Mouse (Mus musculus) neural tube, embryonic 11.5 days (tissue): Measurements from ENCODE around the gene Nr4a1. TPM values are rescaled to one million over a fixed set of nuclear protein-coding genes. Genes with fewer than 3 reads are reported as not detected.

Source experiments
- ATAC-seq: fragments of 200-750 bp; cut with Nextera tagmentation; 2 replicates; pipeline ENCODE4 v1.8.0; 2017; ENCODE audit warnings: moderate number of reproducible peaks, mild to moderate bottlenecking, moderate TSS enrichment, moderate library complexity; ENCODE audit not compliant: insufficient read depth, low FRiP score, low TSS enrichment
- DNase-seq: peaks from one replicate; pipeline ENCODE4 v3.0.0-alpha.2; 2015; ENCODE audit warnings: low spot score
- H3K27ac ChIP-seq: fragments of 300-500 bp; sonication (generic); 2 replicates; pipeline ENCODE4 v1.5.1; 2014; ENCODE audit warnings: low read depth, mild to moderate bottlenecking, low read length
- H3K27me3 ChIP-seq: fragments of 300-500 bp; sonication (generic); 2 replicates; pipeline ENCODE4 v1.6.1; 2014; ENCODE audit warnings: mild to moderate bottlenecking, low read length, mixed read lengths; ENCODE audit not compliant: control insufficient read depth, insufficient read depth
- H3K36me3 ChIP-seq: fragments of 300-500 bp; sonication (generic); 2 replicates; pipeline ENCODE4 v1.6.1; 2014; ENCODE audit warnings: mild to moderate bottlenecking, low read length, moderate library complexity, mixed read lengths; ENCODE audit not compliant: control insufficient read depth, insufficient read depth
- H3K4me1 ChIP-seq: fragments of 300-500 bp; sonication (generic); 2 replicates; pipeline ENCODE4 v1.6.1; 2014; ENCODE audit warnings: low read length, mixed read lengths; ENCODE audit not compliant: control insufficient read depth, insufficient read depth
- H3K4me2 ChIP-seq: fragments of 300-500 bp; sonication (generic); 2 replicates; pipeline ENCODE4 v1.6.1; 2014; ENCODE audit warnings: low read depth, mild to moderate bottlenecking, moderate library complexity
- H3K4me3 ChIP-seq: fragments of 300-500 bp; sonication (generic); 2 replicates; pipeline ENCODE4 v1.5.1; 2014; ENCODE audit warnings: low read depth, low read length
- H3K9ac ChIP-seq: fragments of 300-500 bp; sonication (generic); 2 replicates; pipeline ENCODE4 v1.6.1; 2014; ENCODE audit warnings: mild to moderate bottlenecking, low read length
- H3K9me3 ChIP-seq: fragments of 300-500 bp; sonication (generic); 2 replicates; pipeline ENCODE4 v1.6.1; 2016; ENCODE audit warnings: low read length; ENCODE audit not compliant: control insufficient read depth
- WGBS: fragments of 180-500 bp; shearing (Covaris S2); extraction: QIAGEN DNeasy Blood & Tissue Kit; methylation state at CpG from one replicate; pipeline ENCODE4 v1.1.7; 2014; 5-methylcytosine and 5-hydroxymethylcytosine counted together
- polyA plus RNA-seq: library from polyadenylated mRNA; unstranded; fragments of >200 nt; fragmentation: Nextera tagmentation; extraction: Ambion mirVana; gene quantifications from 2 replicates; pipeline ENCODE4 v1.2.1, GENCODE M21; 2014

Gene Nr4a1
- polyA plus RNA-seq, 1 experiment from 2014 or later, result 4.4 TPM

DNA sequence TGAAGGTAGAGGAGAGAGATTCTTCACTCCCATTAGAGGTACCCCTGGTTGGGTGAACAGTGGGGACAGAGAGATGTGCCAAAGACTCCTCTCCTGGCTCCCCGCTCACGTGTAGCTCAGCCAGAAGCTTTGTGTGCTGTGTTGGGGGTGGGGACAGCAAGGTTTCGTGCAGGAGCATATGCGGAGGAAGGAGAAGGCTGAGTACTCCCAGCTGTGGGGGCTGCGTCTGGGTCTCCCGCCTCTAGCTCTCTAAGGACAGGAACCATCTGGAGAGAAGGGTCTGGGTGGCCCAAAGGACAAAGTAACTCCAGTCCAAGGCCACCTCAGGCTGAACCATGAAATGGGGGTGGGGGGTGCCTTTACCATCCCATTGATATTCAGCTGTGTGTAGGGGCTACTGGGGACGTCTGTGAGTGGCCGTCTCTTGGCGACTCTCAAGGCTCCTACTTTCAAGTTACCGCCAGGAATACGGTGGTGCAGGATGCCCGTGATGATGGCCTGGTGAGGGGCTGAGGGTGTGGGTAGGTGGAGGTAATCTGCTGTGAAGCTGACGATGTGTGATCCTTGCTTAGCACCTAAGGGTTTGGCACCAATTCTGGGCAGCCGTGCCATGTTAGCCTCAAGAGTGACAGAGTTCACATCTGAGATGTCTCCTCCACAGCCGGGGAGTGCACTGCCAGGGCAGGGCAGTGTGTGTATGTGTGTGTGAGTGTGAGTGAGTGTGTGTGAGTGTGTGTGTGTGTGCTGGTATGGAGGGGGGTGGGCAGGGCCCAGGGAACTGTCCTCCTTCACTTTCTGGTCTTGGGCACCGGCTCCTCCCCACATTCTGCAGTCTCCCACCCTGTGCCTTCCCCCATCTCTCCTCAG is 40.2 kb downstream of the Nr4a1 start:
- DNase-seq (no peak), ATAC-seq (no peak)
- no peaks in the 10 kb centered on the region for H3K9me3 ChIP-seq
- no peaks in the 10 kb centered on the region for H3K27me3 ChIP-seq
- H3K4me2 ChIP-seq, result no peak overlapping the region
- 62% methylated on average over 16 of the region's 16 CpGs for WGBS
- no peak overlapping the region for H3K27ac ChIP-seq
- H3K4me3 ChIP-seq, result no peak overlapping the region
- H3K36me3 ChIP-seq, result peaks cover 4% of the 10 kb centered on the region; the same call in 1 of the 2 replicates
- H3K4me1 ChIP-seq, result no peaks in the 10 kb centered on the region
- H3K9ac ChIP-seq, result no peak overlapping the region

- Histone ChIP-seq H3K36me3 (peaks cover 4% of the 10 kb centered on the region; the same call in 1 of the 2 replicates), H3K27me3 (no peaks in the 10 kb centered on the region), H3K27ac (no peak overlapping the region), H3K4me3 (no peak overlapping the region), H3K4me1 (no peaks in the 10 kb centered on the region), H3K4me2 (no peak overlapping the region), H3K9ac (no peak overlapping the region), H3K9me3 (no peaks in the 10 kb centered on the region)
- 86% methylated on average over 7 of the region's 7 CpGs for WGBS
- no peak for ATAC-seq
- no peak for DNase-seq
Observed at GRCm38 (mm10) chr15:101295106-101295505, 41.0 kb downstream of the Nr4a1 start.

DNA sequence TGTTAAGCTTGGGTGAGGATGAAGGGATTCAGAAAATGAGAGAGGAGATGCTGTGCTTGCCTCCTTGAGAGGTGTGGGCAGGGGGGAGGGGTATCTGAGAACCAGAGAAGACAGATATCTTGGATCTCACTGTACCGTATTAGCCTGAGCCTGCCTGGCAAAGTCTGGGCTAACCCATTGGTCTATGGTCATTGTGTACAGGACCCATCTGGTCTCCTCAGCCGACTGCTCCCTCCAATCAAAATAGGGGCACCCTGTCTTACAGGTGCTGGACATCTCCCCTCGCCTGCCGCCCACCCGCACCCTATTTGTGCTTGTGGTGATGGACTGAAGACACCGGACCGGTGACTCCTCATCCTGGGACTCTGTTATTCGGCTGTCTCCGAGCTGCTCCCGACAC is 41.5 kb downstream of the Nr4a1 start:
- Histone ChIP-seq H3K27me3 (no peaks in the 10 kb centered on the region), H3K4me3 (no peak overlapping the region), H3K9ac (no peak overlapping the region), H3K4me1 (no peaks in the 10 kb centered on the region), H3K4me2 (no peak overlapping the region), H3K9me3 (no peaks in the 10 kb centered on the region), H3K27ac (no peak overlapping the region), H3K36me3 (peaks cover 3% of the 10 kb centered on the region; the same call in 1 of the 2 replicates)
- DNase-seq (no peak), ATAC-seq (no peak)
- WGBS, result 96% methylated on average over 10 of the region's 10 CpGs

DNA sequence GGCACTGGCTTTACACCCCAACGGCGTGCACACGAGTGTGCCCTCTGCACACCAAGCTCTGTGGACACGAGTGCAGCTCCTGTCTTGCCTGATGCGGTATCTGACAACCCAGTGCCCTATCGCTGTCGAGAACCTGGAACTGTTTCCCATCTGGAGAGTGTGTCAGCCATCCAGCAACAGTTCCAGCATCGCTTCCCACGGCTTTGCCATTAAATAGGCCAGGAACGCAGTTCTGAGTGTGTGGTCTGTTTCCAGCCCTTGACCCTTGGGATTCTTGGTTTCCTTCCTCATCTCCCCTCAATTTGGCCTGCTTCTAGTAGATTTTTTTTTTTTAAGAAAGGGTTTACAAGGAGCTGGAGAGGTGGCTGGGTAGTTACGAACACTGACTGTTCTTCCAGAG is 42.0 kb downstream of the Nr4a1 start:
- WGBS, result 88% methylated on average over 11 of the region's 11 CpGs
- Histone ChIP-seq H3K9ac (no peak overlapping the region), H3K36me3 (peaks cover under 1% of the 10 kb centered on the region; the same call in 1 of the 2 replicates), H3K4me1 (no peaks in the 10 kb centered on the region), H3K4me2 (no peak overlapping the region), H3K27ac (no peak overlapping the region), H3K9me3 (no peaks in the 10 kb centered on the region), H3K4me3 (no peak overlapping the region), H3K27me3 (no peaks in the 10 kb centered on the region)
- no peak for ATAC-seq
- no peak for DNase-seq

DNA sequence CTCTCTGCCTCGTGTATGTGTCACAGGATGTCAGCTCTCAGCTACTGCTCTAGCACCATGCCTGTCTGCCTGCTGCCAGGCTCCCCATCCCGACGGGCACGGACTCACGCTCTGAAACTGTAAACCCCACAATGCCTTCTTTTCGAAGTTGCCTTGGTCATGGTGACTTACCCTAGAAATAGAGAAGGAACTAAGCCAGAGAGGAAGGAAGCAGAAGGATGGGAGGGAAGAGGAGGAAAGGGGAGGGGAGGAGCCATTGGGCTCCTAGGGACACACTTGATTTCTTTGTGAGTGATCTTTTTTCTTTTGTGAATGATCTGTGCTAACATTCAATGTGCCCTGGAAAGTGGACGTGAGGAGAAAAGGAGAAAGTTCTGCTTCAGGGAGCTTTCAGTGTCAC is 43.9 kb downstream of the Nr4a1 start:
- Histone ChIP-seq H3K27me3 (no peaks in the 10 kb centered on the region), H3K9ac (no peak overlapping the region), H3K4me2 (no peak overlapping the region), H3K36me3 (no peaks in the 10 kb centered on the region), H3K4me1 (no peaks in the 10 kb centered on the region), H3K9me3 (no peaks in the 10 kb centered on the region), H3K4me3 (no peak overlapping the region), H3K27ac (no peak overlapping the region)
- ATAC-seq (no peak), DNase-seq (no peak)
- WGBS, result 33% methylated on average over 7 of the region's 7 CpGs

GRCm38 (mm10) chr15:101298550-101298949 is 44.5 kb downstream of the Nr4a1 start:
- no peak overlapping the region for H3K27ac ChIP-seq

DNA sequence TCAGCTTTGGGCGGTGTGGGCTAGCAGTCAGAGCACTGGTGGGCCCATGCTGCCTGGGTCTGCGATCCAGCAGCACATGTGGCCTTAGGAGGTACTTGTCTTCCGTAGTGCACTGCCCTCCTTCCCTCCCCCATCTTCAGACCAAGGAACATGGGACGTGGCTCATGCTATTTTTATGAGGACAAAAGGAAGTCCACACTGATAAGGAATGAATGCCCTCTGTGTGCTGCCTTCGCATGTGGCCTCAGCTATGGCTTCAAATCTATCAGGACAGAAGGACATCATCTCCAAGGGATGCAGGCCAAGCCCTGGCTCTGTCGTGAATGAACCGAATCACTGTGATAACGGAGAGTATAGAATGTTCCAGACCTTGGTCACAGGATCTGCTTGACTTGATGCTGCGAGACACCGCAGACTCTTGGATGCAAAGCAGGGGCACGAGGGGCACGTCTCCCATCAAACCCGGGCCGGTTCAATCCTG is 45.5 kb downstream of the Nr4a1 start:
- no peak overlapping the region for H3K4me3 ChIP-seq
- H3K4me2 ChIP-seq, result no peak overlapping the region
- ATAC-seq (no peak), DNase-seq (no peak)
- no peaks in the 10 kb centered on the region for H3K27me3 ChIP-seq
- no peaks in the 10 kb centered on the region for H3K36me3 ChIP-seq
- H3K9ac ChIP-seq, result no peak overlapping the region
- H3K9me3 ChIP-seq, result no peaks in the 10 kb centered on the region
- WGBS, result 87% methylated on average over 14 of the region's 14 CpGs
- no peaks in the 10 kb centered on the region for H3K4me1 ChIP-seq
- no peak overlapping the region for H3K27ac ChIP-seq

More at GRCm38 (mm10) chr15:101298550-101298949, 44.5 kb downstream of the Nr4a1 start:
- Histone ChIP-seq H3K4me2 (no peak overlapping the region), H3K27me3 (no peaks in the 10 kb centered on the region), H3K4me3 (no peak overlapping the region), H3K9me3 (no peaks in the 10 kb centered on the region), H3K36me3 (no peaks in the 10 kb centered on the region), H3K9ac (0 out of 2 replicates have a peak overlapping the region, but pooled peaks have one; percentile 22), H3K4me1 (no peaks in the 10 kb centered on the region)
- DNase-seq (peak; percentile 38), ATAC-seq (no peak)
- WGBS, result 16% methylated on average over 7 of the region's 7 CpGs

GRCm38 (mm10) chr15:101300128-101300527 is 46.1 kb downstream of the Nr4a1 start:
- Histone ChIP-seq H3K27ac (no peak overlapping the region), H3K9me3 (no peaks in the 10 kb centered on the region), H3K4me3 (no peak overlapping the region), H3K9ac (no peak overlapping the region), H3K4me2 (no peak overlapping the region), H3K27me3 (no peaks in the 10 kb centered on the region), H3K4me1 (no peaks in the 10 kb centered on the region), H3K36me3 (no peaks in the 10 kb centered on the region)
- no peak for DNase-seq
- no peak for ATAC-seq
- 78% methylated on average over 6 of the region's 6 CpGs for WGBS

- H3K27ac ChIP-seq, result 0 out of 2 replicates have a peak overlapping the region, but pooled peaks have one; percentile 4
Observed at GRCm38 (mm10) chr15:101302201-101302600, 48.1 kb downstream of the Nr4a1 start.

More at GRCm38 (mm10) chr15:101302201-101302600, 48.1 kb downstream of the Nr4a1 start:
- Histone ChIP-seq H3K4me2 (no peak overlapping the region), H3K9ac (no peak overlapping the region), H3K4me3 (no peak overlapping the region), H3K36me3 (no peaks in the 10 kb centered on the region), H3K27me3 (no peaks in the 10 kb centered on the region), H3K4me1 (no peaks in the 10 kb centered on the region), H3K9me3 (no peaks in the 10 kb centered on the region)
- 80% methylated on average over 3 of the region's 3 CpGs for WGBS
- ATAC-seq, result no peak
- no peak for DNase-seq
